Mouse (Mus musculus): ENCODE results near the gene Myo15b. TPM values are rescaled to one million over a fixed set of nuclear protein-coding genes. Genes with fewer than 3 reads are reported as not detected.

The Myo15b gene
- 0.60 and 0.75 TPM in 2 replicates for total RNA-seq (2017)

DNA sequence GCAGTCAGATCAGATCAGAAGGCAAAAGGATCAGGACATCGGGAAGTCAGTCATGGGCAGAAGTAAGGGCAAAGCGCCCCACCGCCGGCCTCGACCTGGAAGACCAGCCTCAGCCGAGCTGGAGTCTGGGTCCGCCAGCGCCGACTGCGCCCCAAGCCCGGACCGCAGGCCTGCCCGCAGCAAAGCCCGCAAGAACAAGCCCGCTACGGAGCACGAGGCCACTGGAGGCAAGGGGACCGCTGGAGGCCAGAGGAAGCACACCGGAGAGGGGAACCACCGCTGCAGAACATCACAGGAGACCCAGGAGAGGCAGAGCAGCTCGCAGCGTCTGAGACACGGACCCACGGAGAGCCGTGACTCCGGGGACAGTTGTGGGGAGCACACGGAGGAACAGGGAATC, at the start of gene Myo15b:
Gene Myo15b, plus strand, starts transcription at position 53 of the 400 bp plus-strand sequence.
- peak in 1 of 2 experiments; percentile 20; a peak in 1 of 4 replicates for ATAC-seq (replicated peaks in 1 of 2; ENCODE audit: insufficient read depth in 1 of 2, low FRiP score in 2 of 2, low TSS enrichment in 1 of 2, low read depth in 1 of 2, poor library complexity in 2 of 2, severe bottlenecking in 2 of 2)

DNA sequence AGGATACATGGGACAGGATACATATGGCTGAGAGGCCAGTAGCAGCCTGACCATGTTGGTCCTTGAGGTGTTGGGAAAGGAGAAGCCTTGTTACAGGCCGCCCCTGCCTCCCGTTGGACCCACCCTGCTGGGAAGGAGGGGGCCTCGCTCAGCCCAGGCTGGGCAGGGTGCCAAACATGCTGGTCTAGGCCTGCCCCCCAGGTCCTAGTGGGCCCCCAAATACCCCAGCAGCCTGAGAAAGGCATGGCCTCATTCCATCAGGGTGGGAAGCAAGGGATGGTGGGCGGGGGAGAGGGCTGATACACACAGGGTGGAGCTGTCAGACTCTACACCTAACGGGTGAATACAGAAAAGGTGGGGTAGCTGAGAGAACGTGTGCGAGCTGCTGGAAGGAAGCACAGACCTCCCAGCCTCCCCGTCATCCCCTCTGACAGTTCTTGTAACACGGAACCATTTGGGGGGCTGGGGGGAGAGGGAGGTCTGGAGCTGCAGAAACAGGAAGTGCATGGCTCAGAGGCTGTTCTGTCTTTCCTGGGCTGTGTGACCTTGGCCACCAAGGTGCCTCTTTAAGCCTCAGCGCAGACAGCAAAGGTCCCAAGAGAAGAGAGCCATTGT, 49.4 kb upstream of the Myo15b start:
- peak; percentile 15 to 51; a peak in 1 of 4 replicates for ATAC-seq (replicated peaks in 1 of 2; ENCODE audit: insufficient read depth in 1 of 2, low FRiP score in 2 of 2, low TSS enrichment in 1 of 2, low read depth in 1 of 2, poor library complexity in 2 of 2, severe bottlenecking in 2 of 2)

- ATAC-seq (replicated peaks in 1 of 2; ENCODE audit: insufficient read depth in 1 of 2, low FRiP score in 2 of 2, low TSS enrichment in 1 of 2, low read depth in 1 of 2, poor library complexity in 2 of 2, severe bottlenecking in 2 of 2) = no peak
These were observed 48.9 kb upstream of the Myo15b start for GRCm38 (mm10) chr11:115809311-115809781.

DNA sequence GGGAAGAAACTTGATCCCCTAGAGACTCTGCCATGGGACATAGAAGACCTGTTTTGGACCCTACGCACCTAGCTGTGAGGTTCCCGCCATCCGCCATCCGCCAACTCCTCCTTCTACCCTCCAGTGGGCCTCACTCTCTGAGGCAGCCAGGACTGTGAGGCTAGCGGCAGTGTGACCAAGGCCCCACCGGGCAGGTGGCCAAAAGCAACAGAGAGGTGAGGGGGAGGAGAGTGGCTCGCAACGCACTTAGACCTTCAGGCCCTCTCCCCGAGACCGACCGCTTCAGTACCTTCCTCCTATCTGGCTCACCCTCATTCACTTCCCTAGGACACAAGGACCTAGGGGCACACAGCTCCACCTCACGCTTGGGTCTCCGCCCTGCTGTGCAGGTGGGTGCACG, 47.8 kb upstream of the Myo15b start:
- no peak for ATAC-seq (replicated peaks in 1 of 2; ENCODE audit: insufficient read depth in 1 of 2, low FRiP score in 2 of 2, low TSS enrichment in 1 of 2, low read depth in 1 of 2, poor library complexity in 2 of 2, severe bottlenecking in 2 of 2)

GRCm38 (mm10) chr11:115811381-115812093, 46.7 kb upstream of the Myo15b start:
- ATAC-seq (replicated peaks in 1 of 2; ENCODE audit: insufficient read depth in 1 of 2, low FRiP score in 2 of 2, low TSS enrichment in 1 of 2, low read depth in 1 of 2, poor library complexity in 2 of 2, severe bottlenecking in 2 of 2) = no peak

- no peak for ATAC-seq (replicated peaks in 1 of 2; ENCODE audit: insufficient read depth in 1 of 2, low FRiP score in 2 of 2, low TSS enrichment in 1 of 2, low read depth in 1 of 2, poor library complexity in 2 of 2, severe bottlenecking in 2 of 2)
These were observed 46.1 kb upstream of the Myo15b start for GRCm38 (mm10) chr11:115812095-115812494.

- no peak for ATAC-seq (replicated peaks in 1 of 2; ENCODE audit: insufficient read depth in 1 of 2, low FRiP score in 2 of 2, low TSS enrichment in 1 of 2, low read depth in 1 of 2, poor library complexity in 2 of 2, severe bottlenecking in 2 of 2)
These were observed 45.4 kb upstream of the Myo15b start for GRCm38 (mm10) chr11:115812533-115813420.

DNA sequence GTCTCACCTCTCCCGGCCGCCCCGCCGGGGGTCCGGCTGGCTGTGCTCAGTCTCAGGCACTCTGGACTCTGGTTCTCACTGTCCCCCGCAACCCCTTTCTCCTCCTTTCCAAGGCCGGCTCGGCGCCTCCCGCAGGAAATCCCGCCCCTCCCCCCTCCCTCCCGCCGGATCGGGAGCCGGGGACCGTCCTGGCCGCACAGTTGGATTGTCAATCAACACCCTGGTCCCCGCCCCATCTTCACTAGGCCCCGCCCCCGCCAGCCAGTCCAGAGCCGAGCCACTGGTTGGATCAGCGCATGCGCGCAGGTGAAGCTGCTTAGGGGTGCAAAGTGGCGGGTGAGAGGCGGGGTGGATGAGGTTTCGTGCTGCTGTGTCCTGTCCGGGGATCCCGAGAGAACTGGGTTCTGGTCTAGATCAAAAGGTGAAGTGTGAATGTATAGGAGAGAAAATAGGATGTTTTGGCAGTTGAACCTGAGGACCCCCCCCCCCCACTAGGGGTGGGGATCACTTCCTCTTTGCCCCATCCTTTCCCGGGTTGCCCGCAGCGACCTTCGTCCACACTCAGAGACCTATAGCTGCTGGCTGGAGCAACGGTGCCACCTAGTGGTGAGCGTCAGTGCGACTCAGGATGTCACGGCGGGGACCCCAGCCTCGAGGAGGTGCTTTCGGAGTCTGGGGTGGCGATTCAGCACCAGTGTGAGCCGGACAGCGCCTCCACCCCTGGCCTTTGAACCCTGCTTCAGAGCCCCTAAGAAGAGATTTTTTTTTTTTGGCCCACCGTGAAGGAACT, 44.5 kb upstream of the Myo15b start, which contains the start of gene Caskin2:
Gene Caskin2, minus strand, starts transcription at position 133 of the 790 bp plus-strand sequence.
- ATAC-seq (replicated peaks in 1 of 2; ENCODE audit: insufficient read depth in 1 of 2, low FRiP score in 2 of 2, low TSS enrichment in 1 of 2, low read depth in 1 of 2, poor library complexity in 2 of 2, severe bottlenecking in 2 of 2) = peak; percentile 86 to 89

- ATAC-seq (replicated peaks in 1 of 2; ENCODE audit: insufficient read depth in 1 of 2, low FRiP score in 2 of 2, low TSS enrichment in 1 of 2, low read depth in 1 of 2, poor library complexity in 2 of 2, severe bottlenecking in 2 of 2) = peak; percentile 13 to 56; a peak in 3 of 4 replicates
These were observed 43.4 kb upstream of the Myo15b start, which contains the start of gene Tsen54 for GRCm38 (mm10) chr11:115814605-115815450. Gene Tsen54 (plus strand): TSS chr11:115814724.

DNA sequence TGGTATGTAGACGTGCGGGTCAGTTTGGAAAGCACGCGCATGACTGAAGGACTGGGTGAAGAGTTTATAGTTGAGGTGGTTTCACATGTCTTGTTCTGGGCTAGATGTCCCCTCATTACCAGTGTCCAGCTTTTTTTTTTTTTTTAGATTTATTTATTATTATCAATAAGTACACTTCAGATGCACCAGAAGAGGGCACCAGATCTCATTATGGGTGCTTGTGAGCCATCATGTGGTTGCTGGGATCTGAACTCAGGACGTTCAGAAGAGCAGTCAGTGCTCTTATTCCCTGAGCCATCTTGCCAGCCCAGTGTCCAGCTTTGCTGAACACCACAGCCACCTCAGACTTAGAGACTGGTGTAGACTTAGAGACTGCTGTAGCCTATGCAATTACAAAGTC, 40.9 kb upstream of the Myo15b start:
- ATAC-seq (replicated peaks in 1 of 2; ENCODE audit: insufficient read depth in 1 of 2, low FRiP score in 2 of 2, low TSS enrichment in 1 of 2, low read depth in 1 of 2, poor library complexity in 2 of 2, severe bottlenecking in 2 of 2) = no peak

DNA sequence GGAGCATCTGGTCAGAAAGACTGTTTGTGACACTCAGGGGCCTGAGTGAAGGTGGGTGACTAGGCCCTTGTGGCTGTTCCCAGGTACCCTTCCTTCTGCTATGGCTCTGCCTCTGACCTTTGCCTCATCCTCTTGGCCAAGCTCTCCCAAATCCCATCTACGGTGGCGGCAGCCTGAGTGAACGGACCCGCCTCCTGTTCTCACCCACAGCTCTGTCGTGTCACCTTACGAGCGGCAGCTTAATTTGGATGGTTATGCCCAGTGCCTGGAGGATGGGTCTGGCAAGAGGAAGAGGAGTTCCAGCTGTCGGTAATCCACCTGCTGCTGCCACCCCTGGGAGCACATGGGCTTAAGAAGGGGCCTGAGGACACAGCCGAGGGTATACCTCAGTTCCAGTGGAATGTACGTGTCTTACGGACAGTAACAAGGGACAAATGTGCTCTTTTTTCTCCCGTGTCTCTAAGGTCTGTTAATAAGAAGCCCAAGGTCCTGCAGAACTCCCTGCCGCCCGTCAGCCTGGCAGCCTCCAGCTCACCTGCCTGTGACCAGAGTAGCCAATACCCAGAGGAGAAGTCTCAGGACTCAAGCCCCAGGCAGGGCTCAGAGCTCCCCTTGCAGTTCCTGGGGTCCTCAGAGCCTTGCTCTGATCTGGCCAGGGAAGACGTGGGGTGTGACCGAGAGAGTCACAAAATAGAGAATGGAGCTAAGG, 38.1 kb upstream of the Myo15b start:
- no peak for ATAC-seq (replicated peaks in 1 of 2; ENCODE audit: insufficient read depth in 1 of 2, low FRiP score in 2 of 2, low TSS enrichment in 1 of 2, low read depth in 1 of 2, poor library complexity in 2 of 2, severe bottlenecking in 2 of 2)

- no peak for ATAC-seq (replicated peaks in 1 of 2; ENCODE audit: insufficient read depth in 1 of 2, low FRiP score in 2 of 2, low TSS enrichment in 1 of 2, low read depth in 1 of 2, poor library complexity in 2 of 2, severe bottlenecking in 2 of 2)
These were observed 37.2 kb upstream of the Myo15b start for GRCm38 (mm10) chr11:115821001-115821400.

DNA sequence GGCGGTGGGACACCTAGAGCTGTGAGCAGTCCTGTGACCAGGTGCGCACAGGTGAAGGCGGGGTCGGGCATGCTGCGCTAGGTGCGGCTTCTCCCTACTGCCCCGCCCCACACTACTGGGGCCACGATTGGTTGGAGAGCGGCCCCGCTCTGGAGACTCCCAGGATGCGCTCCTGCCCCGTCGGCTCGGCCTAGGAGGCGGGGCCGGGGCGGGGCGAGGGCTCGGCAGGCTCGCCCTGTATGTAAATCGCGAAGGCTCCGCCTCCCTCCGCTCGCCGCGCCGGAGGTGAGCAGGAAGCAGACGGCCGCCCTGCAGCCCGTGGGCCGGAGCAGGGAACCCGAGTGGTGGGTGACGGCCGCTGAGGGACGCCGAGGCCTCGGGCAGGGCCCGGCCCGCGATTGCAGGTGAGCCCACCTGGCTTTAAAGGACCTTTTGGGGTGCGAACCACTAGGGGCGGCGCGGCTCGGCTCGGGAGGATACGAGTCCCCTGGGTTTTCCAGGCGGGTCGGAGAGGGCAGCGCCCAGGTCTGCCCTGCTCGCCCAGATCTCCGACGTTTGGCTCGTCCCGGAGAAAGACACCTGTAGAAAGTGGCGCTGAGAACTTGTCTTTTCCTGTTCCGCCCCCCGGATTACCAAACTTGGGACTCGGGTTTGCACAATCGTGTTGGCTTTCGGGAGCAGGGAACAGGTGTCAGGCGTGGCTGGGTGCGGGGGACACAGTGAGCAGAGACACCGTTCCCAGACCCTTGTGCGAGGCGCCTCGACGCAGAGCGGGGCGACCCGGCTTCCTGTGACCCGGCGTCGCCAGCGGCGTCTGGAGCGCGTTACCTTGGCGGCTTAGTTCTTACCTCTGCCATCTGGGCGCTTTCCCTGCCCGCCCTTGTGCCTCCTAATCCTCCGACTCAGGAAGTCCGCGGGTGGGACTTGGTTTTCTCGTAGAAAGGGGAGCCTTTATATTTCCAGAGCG, 34.1 kb upstream of the Myo15b start, which contains the start of gene Llgl2:
Gene Llgl2, plus strand, starts transcription at position 276 of the 967 bp plus-strand sequence.
- peak; percentile 78 to 90 for ATAC-seq (replicated peaks in 1 of 2; ENCODE audit: insufficient read depth in 1 of 2, low FRiP score in 2 of 2, low TSS enrichment in 1 of 2, low read depth in 1 of 2, poor library complexity in 2 of 2, severe bottlenecking in 2 of 2)

DNA sequence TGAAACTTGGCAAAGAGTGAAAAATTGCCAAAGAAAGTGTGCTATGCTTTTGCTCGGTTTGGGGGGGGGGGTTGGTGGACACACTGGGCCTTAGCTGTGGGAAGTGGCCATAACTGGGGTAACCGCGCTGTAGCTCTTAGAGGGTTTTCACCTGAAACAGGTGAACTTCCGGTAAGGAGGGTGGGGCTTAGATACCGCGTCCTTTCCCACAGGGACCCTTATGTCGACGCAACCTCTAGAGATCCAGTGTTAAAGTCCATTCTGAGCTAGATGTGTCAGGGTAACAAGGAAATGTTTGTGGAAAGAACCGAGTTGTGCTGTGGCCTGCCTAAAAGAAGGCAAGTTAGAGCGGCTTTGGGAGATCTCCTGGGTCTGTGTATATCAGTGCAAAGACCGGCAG, 33.4 kb upstream of the Myo15b start:
- no peak for ATAC-seq (replicated peaks in 1 of 2; ENCODE audit: insufficient read depth in 1 of 2, low FRiP score in 2 of 2, low TSS enrichment in 1 of 2, low read depth in 1 of 2, poor library complexity in 2 of 2, severe bottlenecking in 2 of 2)

- ATAC-seq (replicated peaks in 1 of 2; ENCODE audit: insufficient read depth in 1 of 2, low FRiP score in 2 of 2, low TSS enrichment in 1 of 2, low read depth in 1 of 2, poor library complexity in 2 of 2, severe bottlenecking in 2 of 2) = no peak
These were observed 31.7 kb upstream of the Myo15b start for GRCm38 (mm10) chr11:115826487-115826886.
